Mouse (Mus musculus) liver, embryonic 16.5 days (tissue): ENCODE data around the gene Cmtr2. TPM values are rescaled to one million over a fixed set of nuclear protein-coding genes. Genes with fewer than 3 reads are reported as not detected.
A peak's percentile ranks its signal among the peaks of the same experiment; 100 is the strongest.

Source experiments
- ATAC-seq: fragments of 200-750 bp; cut with Nextera tagmentation; 2 replicates; pipeline ENCODE4 v1.8.0; 2017; ENCODE audit warnings: low read depth, mild to moderate bottlenecking, moderate number of reproducible peaks, moderate library complexity
- H3K27ac ChIP-seq: fragments of 300-500 bp; sonication (generic); 2 replicates; pipeline ENCODE4 v1.5.1; 2014; ENCODE audit warnings: mild to moderate bottlenecking, low read length
- H3K27me3 ChIP-seq: fragments of 300-500 bp; sonication (generic); 2 replicates; pipeline ENCODE4 v1.6.1; 2014; ENCODE audit warnings: low read depth, low read length, mixed read lengths; ENCODE audit not compliant: control insufficient read depth, insufficient read depth
- H3K36me3 ChIP-seq: fragments of 300-500 bp; sonication (generic); 2 replicates; pipeline ENCODE4 v1.6.1; 2014; ENCODE audit warnings: mild to moderate bottlenecking; ENCODE audit not compliant: control insufficient read depth, insufficient read depth
- H3K4me1 ChIP-seq: fragments of 300-500 bp; sonication (generic); 2 replicates; pipeline ENCODE4 v1.6.1; 2014; ENCODE audit warnings: low read depth, low read length, mixed read lengths; ENCODE audit not compliant: control insufficient read depth
- H3K4me2 ChIP-seq: fragments of 300-500 bp; sonication (generic); 2 replicates; pipeline ENCODE4 v1.6.1; 2014; ENCODE audit warnings: low read depth, low read length, mixed read lengths
- H3K4me3 ChIP-seq: fragments of 300-500 bp; sonication (generic); 2 replicates; pipeline ENCODE4 v1.5.1; 2014; ENCODE audit warnings: low read depth, mild to moderate bottlenecking, low read length
- H3K9ac ChIP-seq: fragments of 300-500 bp; sonication (generic); 2 replicates; pipeline ENCODE4 v1.6.1; 2014; ENCODE audit warnings: low read depth, low read length
- H3K9me3 ChIP-seq: fragments of 300-500 bp; sonication (generic); replicated peaks from 2 replicates; pipeline ENCODE4 v1.6.1; 2016; ENCODE audit warnings: low read length; ENCODE audit not compliant: control insufficient read depth
- WGBS: fragments of 180-500 bp; shearing (Covaris S2); extraction: QIAGEN DNeasy Blood & Tissue Kit; methylation state at CpG from one replicate; pipeline ENCODE4 v1.1.7; 2014; ENCODE audit not compliant: insufficient replicate concordance; 5-methylcytosine and 5-hydroxymethylcytosine counted together
- polyA plus RNA-seq: library from polyadenylated mRNA; unstranded; fragments of >200 nt; fragmentation: Nextera tagmentation; extraction: Ambion mirVana; gene quantifications from 2 replicates; pipeline ENCODE4 v1.2.1, GENCODE M21; 2015

The Cmtr2 gene
- polyA plus RNA-seq, 1 experiment from 2014 or later = 2.6 TPM

DNA sequence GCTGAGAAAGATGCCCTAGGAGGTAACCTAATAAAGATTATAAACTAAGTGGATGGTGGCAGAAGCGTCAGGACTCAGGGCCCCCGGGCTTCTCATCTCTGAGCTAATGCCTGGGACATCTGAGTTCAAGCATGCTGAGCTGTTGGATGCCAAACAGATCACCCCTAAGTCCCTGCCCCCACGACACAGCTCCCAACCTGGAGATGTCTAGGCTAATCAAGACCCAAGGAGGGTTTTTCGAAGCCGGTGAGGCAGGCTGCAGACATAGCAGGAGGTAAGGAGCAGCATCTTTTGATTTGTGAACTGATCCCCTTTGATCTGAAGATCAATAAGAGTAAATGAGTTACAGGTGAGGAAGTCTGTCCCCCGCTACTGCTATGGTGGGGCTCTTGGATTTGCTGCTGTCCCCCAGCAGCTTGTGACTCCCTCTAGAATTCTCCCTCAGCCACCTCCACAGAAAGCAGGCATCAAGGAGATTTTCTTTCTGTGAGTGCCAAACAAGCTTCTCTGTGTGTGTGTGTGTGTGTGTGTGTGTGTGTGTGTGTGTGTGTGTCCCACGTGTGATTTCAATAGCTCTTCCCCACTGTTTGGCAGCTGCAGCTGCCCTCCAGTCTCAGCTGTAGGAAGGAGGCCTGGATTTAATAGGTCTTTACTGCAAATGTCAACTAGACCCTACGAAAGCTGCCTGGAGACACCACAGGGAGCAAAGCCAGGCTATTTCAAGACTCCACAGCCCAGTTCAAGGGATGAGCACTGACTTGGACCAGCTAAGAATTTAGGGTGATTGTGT lies 26.3 kb upstream of the Cmtr2 start:
- Histone ChIP-seq H3K27me3 (no peaks in the 10 kb centered on the region), H3K4me3 (no peak overlapping the region), H3K27ac (no peak overlapping the region), H3K36me3 (no peaks in the 10 kb centered on the region), H3K4me1 (no peaks in the 10 kb centered on the region), H3K4me2 (no peak overlapping the region), H3K9ac (no peak overlapping the region), H3K9me3 (no peaks in the 10 kb centered on the region)
- ATAC-seq = no peak
- WGBS = 17% methylated on average over 8 of the region's 8 CpGs

DNA sequence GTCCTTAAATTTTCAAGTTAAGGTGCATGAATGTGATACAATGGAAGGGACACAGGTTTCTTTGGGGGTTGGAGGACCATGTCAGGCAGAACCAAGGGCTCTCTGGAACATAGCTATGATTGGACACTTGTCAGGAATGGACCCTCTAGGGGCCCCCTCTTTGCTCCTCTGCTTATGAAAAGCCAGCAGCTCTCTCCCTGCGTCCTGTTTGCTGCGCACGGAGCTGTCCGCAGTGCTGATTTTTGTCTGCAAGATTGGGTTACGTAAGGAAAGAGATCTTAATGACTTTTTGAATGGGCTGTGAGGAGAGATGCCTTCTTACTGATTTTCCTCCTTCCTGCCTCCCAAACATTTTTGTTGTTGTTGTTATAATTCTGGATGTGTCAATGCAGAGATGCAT lies 18.8 kb upstream of the Cmtr2 start:
- Histone ChIP-seq H3K9ac (no peak overlapping the region), H3K9me3 (no peaks in the 10 kb centered on the region), H3K4me2 (no peak overlapping the region), H3K36me3 (no peaks in the 10 kb centered on the region), H3K4me1 (no peaks in the 10 kb centered on the region), H3K4me3 (no peak overlapping the region), H3K27me3 (no peaks in the 10 kb centered on the region; the same call in 1 of the 2 replicates), H3K27ac (no peak overlapping the region)
- ATAC-seq = no peak
- 3% methylated on average over 5 of the region's 5 CpGs for WGBS

DNA sequence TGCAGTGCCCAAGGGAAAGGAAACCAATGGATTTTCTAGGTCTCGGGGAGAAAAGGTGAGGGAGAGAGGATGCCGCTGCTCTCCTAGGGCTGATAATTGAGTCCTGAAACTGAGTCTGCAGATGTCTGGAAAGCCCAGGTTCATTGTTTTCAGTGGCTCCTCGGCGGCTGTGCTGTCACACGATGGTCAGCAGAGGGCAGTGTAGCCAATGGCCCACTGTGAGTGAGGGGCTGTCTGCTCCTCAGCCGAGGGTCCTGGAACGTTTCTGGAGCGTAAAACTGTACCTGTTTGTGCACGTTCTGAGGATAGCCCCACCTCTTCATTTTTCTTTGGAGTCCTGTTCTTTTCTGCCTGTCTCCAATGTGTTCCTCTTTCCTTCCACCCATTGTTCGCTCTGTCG lies 13.7 kb upstream of the Cmtr2 start:
- no peak for ATAC-seq
- no peak overlapping the region for H3K4me2 ChIP-seq

DNA sequence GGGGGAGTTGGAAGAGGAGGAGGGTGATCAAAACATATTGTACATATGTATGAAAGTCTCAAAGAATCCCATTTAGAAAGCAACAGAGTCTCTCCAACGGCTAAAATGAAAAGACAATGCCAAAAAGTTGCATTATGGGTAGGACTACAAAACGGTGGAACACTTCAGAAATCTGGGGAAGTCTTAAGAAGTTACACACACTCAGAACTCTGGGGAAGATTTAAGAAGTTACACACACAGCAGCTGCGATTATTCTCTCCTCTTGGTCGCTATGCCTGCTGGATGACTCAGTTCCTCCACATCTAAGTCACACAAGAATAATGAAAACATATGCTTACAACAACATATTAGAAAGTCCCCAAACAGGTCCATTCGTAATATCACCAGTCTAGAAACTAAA lies 788 bp downstream of the Cmtr2 start:
- 55% methylated on average over 5 of the region's 5 CpGs for WGBS
- Histone ChIP-seq H3K9ac (no peak overlapping the region), H3K36me3 (peaks cover 6% of the 10 kb centered on the region), H3K9me3 (no peaks in the 10 kb centered on the region), H3K27me3 (no peaks in the 10 kb centered on the region), H3K4me3 (no peak overlapping the region), H3K4me1 (peaks cover 9% of the 10 kb centered on the region), H3K27ac (no peak overlapping the region), H3K4me2 (no peak overlapping the region)
- ATAC-seq = no peak

More for the DNA sequence above, 13.7 kb upstream of the Cmtr2 start:
- no peak overlapping the region for H3K9ac ChIP-seq
- H3K4me1 ChIP-seq = no peaks in the 10 kb centered on the region
- H3K4me3 ChIP-seq = no peak overlapping the region
- no peaks in the 10 kb centered on the region for H3K27me3 ChIP-seq
- H3K36me3 ChIP-seq = no peaks in the 10 kb centered on the region
- 28% methylated on average over 11 of the region's 11 CpGs for WGBS
- no peak overlapping the region for H3K27ac ChIP-seq
- H3K9me3 ChIP-seq = no peaks in the 10 kb centered on the region

DNA sequence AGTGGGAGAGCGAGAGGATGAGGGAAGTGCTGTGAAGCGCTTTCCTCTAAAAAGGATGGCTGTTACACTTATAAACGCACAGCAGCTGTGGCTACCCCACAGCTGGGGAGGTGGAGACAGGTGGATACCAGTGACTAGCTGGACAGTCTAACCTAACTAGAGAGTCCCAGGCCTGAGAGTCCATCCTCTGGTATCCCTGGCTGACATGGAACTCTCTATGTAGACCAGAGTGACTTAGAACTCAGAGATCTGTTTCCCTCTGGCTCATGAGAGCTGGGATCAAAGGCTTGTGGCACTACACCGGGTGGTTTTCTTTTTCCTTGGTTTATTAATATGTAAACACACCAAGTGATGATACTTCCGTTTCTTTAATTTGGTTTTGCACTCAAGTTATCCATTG lies 1.7 kb downstream of the Cmtr2 start:
- H3K4me2 ChIP-seq = peak overlapping the region; percentile 86
- H3K9ac ChIP-seq = no peak overlapping the region
- H3K4me3 ChIP-seq = peak overlapping the region; percentile 76
- peaks cover 16% of the 10 kb centered on the region for H3K36me3 ChIP-seq
- H3K27ac ChIP-seq = no peak overlapping the region
- H3K27me3 ChIP-seq = no peaks in the 10 kb centered on the region
- no peaks in the 10 kb centered on the region for H3K9me3 ChIP-seq
- ATAC-seq = no peak
- WGBS = 42% methylated on average over 5 of the region's 5 CpGs
- peaks cover 9% of the 10 kb centered on the region for H3K4me1 ChIP-seq

DNA sequence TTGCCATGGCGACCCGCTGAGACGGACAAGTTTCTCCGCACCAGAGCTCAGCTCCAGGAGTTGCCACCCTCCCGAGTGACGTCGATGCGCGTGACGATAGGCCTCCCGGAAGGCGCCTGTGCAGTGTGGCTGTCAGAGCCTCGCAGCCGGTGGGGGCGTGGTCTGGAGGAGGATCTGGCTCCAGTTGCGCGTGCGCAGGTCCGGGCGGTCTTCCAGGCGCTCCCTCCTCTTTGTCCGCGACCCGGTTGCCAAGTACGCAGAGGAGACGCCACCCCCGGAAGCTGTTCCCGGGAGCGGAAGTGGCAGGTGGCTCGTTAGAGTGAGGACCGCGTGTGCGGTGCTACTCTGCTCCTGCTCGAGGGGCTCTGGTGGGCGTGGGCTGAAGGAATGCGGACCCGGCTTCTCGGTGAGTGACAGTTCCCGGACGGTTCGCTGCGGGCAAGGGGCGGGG lies 2.2 kb downstream of the Cmtr2 start:
- 0% methylated on average over 43 of the region's 43 CpGs for WGBS
- peak overlapping the region; percentile 86 for H3K4me2 ChIP-seq
- H3K9ac ChIP-seq = peak overlapping the region; percentile 64
- no peak overlapping the region for H3K27ac ChIP-seq
- H3K36me3 ChIP-seq = peaks cover 20% of the 10 kb centered on the region
- peaks cover 9% of the 10 kb centered on the region for H3K4me1 ChIP-seq
- no peaks in the 10 kb centered on the region for H3K9me3 ChIP-seq
- no peaks in the 10 kb centered on the region for H3K27me3 ChIP-seq
- ATAC-seq = peak; percentile 98
- peak overlapping the region; percentile 76 for H3K4me3 ChIP-seq

DNA sequence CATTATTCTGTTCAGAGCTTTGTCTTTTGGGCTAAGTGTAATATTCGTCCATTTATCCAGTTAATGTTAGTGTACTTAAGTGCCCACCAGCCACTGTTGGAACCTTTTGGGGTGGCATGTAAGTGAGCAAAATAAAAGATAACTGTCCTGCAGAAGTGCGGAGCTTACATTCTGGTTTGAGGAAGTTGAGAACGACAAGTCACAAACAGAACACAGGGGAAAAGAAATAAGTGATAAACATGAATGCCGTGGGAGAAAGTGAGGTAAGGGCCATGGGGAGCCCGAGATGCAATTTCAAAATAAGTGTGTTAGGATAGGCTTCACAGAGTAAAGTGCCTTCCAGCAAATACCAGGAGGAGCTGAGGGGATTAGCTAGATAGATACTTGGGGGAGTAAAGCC lies 3.0 kb downstream of the Cmtr2 start:
- no peak overlapping the region for H3K27ac ChIP-seq
- H3K9ac ChIP-seq = 0 out of 2 replicates have a peak overlapping the region, but pooled peaks have one; percentile 15
- H3K4me3 ChIP-seq = peak overlapping the region; percentile 76
- peaks cover 24% of the 10 kb centered on the region for H3K36me3 ChIP-seq
- ATAC-seq = no peak
- H3K9me3 ChIP-seq = no peaks in the 10 kb centered on the region
- WGBS = 18% methylated on average over 5 of the region's 5 CpGs
- H3K27me3 ChIP-seq = no peaks in the 10 kb centered on the region
- peaks cover 9% of the 10 kb centered on the region for H3K4me1 ChIP-seq
- peak overlapping the region; percentile 86 for H3K4me2 ChIP-seq

DNA sequence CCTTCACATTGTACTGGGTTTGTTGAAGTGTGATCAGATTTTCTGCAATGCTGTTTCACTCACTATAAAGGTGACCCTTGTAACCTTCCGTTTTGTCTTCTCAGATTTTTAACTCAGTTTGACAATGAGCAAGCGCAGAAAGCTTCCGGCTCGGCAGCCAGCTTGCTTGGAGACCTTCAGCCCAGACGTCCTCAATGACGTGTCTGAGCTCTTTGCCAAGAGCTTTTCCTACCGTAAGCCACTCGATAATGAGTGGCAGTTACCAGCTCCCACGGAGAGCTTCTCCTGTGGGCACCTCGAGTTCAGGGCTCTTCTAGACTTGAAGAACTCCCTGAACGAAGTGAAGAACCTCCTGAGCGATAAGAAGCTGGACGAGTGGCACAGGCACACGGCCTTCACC lies 5.5 kb downstream of the Cmtr2 start:
- no peak overlapping the region for H3K9ac ChIP-seq
- H3K27me3 ChIP-seq = no peaks in the 10 kb centered on the region
- no peak overlapping the region for H3K4me2 ChIP-seq
- H3K4me1 ChIP-seq = peaks cover 9% of the 10 kb centered on the region
- H3K9me3 ChIP-seq = no peaks in the 10 kb centered on the region
- no peak overlapping the region for H3K27ac ChIP-seq
- no peak for ATAC-seq
- H3K36me3 ChIP-seq = peaks cover 24% of the 10 kb centered on the region
- H3K4me3 ChIP-seq = no peak overlapping the region
- WGBS = 79% methylated on average over 14 of the region's 14 CpGs

DNA sequence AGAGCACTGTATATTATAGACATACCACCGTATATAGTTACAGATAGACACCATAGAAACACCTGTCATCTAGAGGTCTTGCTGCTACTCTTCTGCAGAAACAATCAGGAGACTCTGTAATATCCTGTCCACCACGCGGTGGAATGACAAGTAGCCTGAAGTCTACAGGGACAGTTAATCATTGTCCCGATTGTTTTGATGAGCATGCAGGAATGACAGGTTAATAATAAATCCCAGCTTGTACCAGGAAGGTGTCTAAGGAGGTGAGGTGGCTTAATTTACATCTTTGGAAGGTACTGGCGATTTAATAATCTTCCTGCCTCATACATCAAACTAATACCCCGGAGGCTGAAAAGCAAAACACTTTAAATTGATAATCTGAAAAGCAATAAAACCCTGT lies 15.3 kb downstream of the Cmtr2 start:
- Histone ChIP-seq H3K4me2 (no peak overlapping the region), H3K27me3 (no peaks in the 10 kb centered on the region), H3K4me3 (no peak overlapping the region), H3K36me3 (no peaks in the 10 kb centered on the region), H3K27ac (no peak overlapping the region), H3K9ac (no peak overlapping the region), H3K9me3 (no peaks in the 10 kb centered on the region; the same call in 1 of the 2 replicates), H3K4me1 (no peaks in the 10 kb centered on the region)
- 55% methylated on average over 6 of the region's 6 CpGs for WGBS
- ATAC-seq = no peak
